Mouse (Mus musculus): ENCODE measurements around the gene Slc44a1.

DNA sequence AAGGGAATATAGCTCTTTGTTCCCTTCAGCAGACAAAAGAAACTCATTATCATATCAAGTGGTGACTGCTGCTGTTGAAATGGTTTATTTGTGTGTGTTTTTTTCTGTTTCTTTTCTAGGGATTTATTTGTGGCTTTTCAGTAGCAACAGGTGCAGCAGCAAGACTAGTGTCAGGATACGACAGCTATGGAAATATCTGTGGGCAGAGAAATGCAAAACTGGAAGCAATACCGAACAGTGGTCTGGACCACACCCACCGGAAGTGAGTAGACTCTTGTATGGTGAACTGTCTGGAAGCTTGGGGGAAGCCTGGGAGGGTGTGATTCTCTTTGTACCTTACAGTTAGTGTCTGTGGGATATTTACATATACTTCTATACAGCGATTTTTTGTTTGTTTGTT lies 51.1 kb downstream of the Slc44a1 start:
- no peak for TF ChIP-seq CTCF (IDR thresholded peaks at IDR 0.05; ENCODE audit: extremely low read depth, insufficient read length, insufficient replicate concordance, low read depth, low read length)
- no peak for TF ChIP-seq POLR2A (IDR thresholded peaks at IDR 0.05; ENCODE audit: low read depth, low read length)

Measured in small intestine, adult 2 months (tissue).